In genomic region chr7:143015755-143016423, GRCm38 (mm10) we compare ENCODE assay signal across 9 mouse cellular contexts. TPM values are rescaled to one million over a fixed set of nuclear protein-coding genes. Genes with fewer than 3 reads are reported as not detected.
DNase-seq lines count a peak whose midpoint lies in the region; ATAC-seq and TF ChIP-seq lines count a peak whose summit lies in the region.
"Had no signal": no experiment of that assay in that cellular context is flagged by ENCODE, and none has a peak within 500 bp of the region (broad histone marks: within the 10 kb centered on the region; RNA-seq: fewer than 3 reads in every experiment).

No protein-coding gene starts in this region.

- no peaks in the 10 kb centered on the region for H3K79me2 ChIP-seq in MEL (ENCODE audit: control insufficient read depth, insufficient read depth, low read length, poor library complexity)

- H3K4me3 ChIP-seq in MEL (ENCODE audit: control insufficient read depth in 1 of 2, insufficient read depth in 1 of 2, low read depth in 2 of 2, low read length in 2 of 2), result no peak overlapping the region
- H3K4me3 ChIP-seq in intestine, postnatal 0 days (ENCODE audit: low read depth, low read length), result no peak overlapping the region
- H3K4me3 ChIP-seq in midbrain, embryonic 13.5 days (replicated peaks), result no peak overlapping the region
- H3K4me3 ChIP-seq: limb, embryonic 12.5 days had no signal

- peak overlapping the region; percentile 78 for H3K27ac ChIP-seq in MEL (ENCODE audit: control insufficient read depth, low read depth, low read length)
- H3K27ac ChIP-seq in intestine, postnatal 0 days (ENCODE audit: low read depth, low read length), result no peak overlapping the region; the same call in 1 of the 2 replicates
- H3K27ac ChIP-seq in midbrain, embryonic 13.5 days, result 0 out of 2 replicates have a peak overlapping the region, but pooled peaks have one; percentile 7
- H3K27ac ChIP-seq: limb, embryonic 12.5 days had no signal

- 23% methylated on average over 1 of the region's 1 CpGs for WGBS in intestine, postnatal 0 days
- WGBS in midbrain, embryonic 13.5 days, result 0% methylated on average over 1 of the region's 1 CpGs

- H3K4me2 ChIP-seq in intestine, postnatal 0 days (replicated peaks; ENCODE audit: low read depth), result no peak overlapping the region
- H3K4me2 ChIP-seq in midbrain, embryonic 13.5 days (replicated peaks), result no peak overlapping the region
- H3K4me2 ChIP-seq: limb, embryonic 12.5 days had no signal

- TF ChIP-seq EP300 in MEL (IDR thresholded peaks at IDR 0.05; ENCODE audit: low read depth in 1 of 2, low read length in 2 of 2), result peak; percentile 64 to 80

- intact Hi-C loops in left cerebral cortex, postnatal 10 days (cut with DNase I), result no loop called here

- no peaks in the 10 kb centered on the region for H3K9me3 ChIP-seq in MEL (replicated peaks; ENCODE audit: insufficient read depth, low read length)
- no peaks in the 10 kb centered on the region for H3K9me3 ChIP-seq in intestine, postnatal 0 days (ENCODE audit: control insufficient read depth)
- H3K9me3 ChIP-seq in midbrain, embryonic 13.5 days, result no peaks in the 10 kb centered on the region
- H3K9me3 ChIP-seq: limb, embryonic 12.5 days had no signal

- ATAC-seq in intestine, postnatal 0 days, result 0 out of 2 replicates have a peak, but pooled peaks have one; percentile 28
- peak; percentile 25; the same call in 1 of the 2 replicates for ATAC-seq in midbrain, embryonic 13.5 days

- no peak for TF ChIP-seq RAD21 in MEL (IDR thresholded peaks at IDR 0.05; ENCODE audit: low read depth, low read length)

- H3K4me1 ChIP-seq in MEL (ENCODE audit: control insufficient read depth in 1 of 2, insufficient read depth in 2 of 2, low read length in 2 of 2), result peaks cover 13 to 59% of the 10 kb centered on the region in 2 experiments
- peaks cover 12% of the 10 kb centered on the region; the same call in 1 of the 2 replicates for H3K4me1 ChIP-seq in intestine, postnatal 0 days (replicated peaks; ENCODE audit: control insufficient read depth, insufficient read depth, low read length)
- peaks cover 38% of the 10 kb centered on the region for H3K4me1 ChIP-seq in midbrain, embryonic 13.5 days (replicated peaks)

- no peaks in the 10 kb centered on the region for H3K27me3 ChIP-seq in MEL (ENCODE audit: control insufficient read depth in 1 of 2, insufficient read depth in 2 of 2, low read length in 2 of 2)
- no peaks in the 10 kb centered on the region for H3K27me3 ChIP-seq in intestine, postnatal 0 days (replicated peaks; ENCODE audit: control insufficient read depth, insufficient read depth, low read length)
- H3K27me3 ChIP-seq in midbrain, embryonic 13.5 days, result no peaks in the 10 kb centered on the region
- H3K27me3 ChIP-seq: limb, embryonic 12.5 days had no signal

- TF ChIP-seq CTCF in MEL (IDR thresholded peaks at IDR 0.05 in 2 of 3, conservative IDR thresholded peaks at IDR 0.05 in 1 of 3; ENCODE audit: control insufficient read depth in 1 of 3, insufficient read depth in 1 of 3, low read depth in 2 of 3, low read length in 3 of 3, poor library complexity in 1 of 3, severe bottlenecking in 1 of 3), result no peak
- TF ChIP-seq CTCF in intestine, postnatal 0 days (IDR thresholded peaks at IDR 0.05; ENCODE audit: low read depth), result no peak

- peak; percentile 88 for DNase-seq in MEL (ENCODE audit: low read depth, low spot score)
- DNase-seq in adrenal gland, postnatal 14 days, result peak; percentile 80
- DNase-seq in heart, adult 11 months, result peak; percentile 99
- DNase-seq in left cerebral cortex, postnatal 10 days (ENCODE audit: extremely low spot score in 1 of 2, low spot score in 2 of 2), result peak; percentile 43 to 79
- peak; percentile 45 for DNase-seq in urinary bladder, postnatal 25 days (ENCODE audit: low spot score)
- no peak for DNase-seq in natural killer cell, adult 2 months (ENCODE audit: low spot score in 2 of 2)

- TF ChIP-seq POLR2A in MEL (IDR thresholded peaks at IDR 0.05; ENCODE audit: control insufficient read depth in 1 of 2, insufficient read depth in 1 of 2, low read depth in 1 of 2, low read length in 2 of 2, poor library complexity in 1 of 2), result peak in 1 of 2 experiments; percentile 14; a peak in 1 of 4 replicates

- H3K36me3 ChIP-seq in MEL (ENCODE audit: control insufficient read depth in 1 of 2, insufficient read depth in 2 of 2, low read length in 2 of 2), result peaks cover 4 to 42% of the 10 kb centered on the region in 2 experiments; a peak in 3 of 4 replicates
- no peaks in the 10 kb centered on the region for H3K36me3 ChIP-seq in intestine, postnatal 0 days (ENCODE audit: control insufficient read depth, insufficient read depth)
- no peaks in the 10 kb centered on the region for H3K36me3 ChIP-seq in midbrain, embryonic 13.5 days
- H3K36me3 ChIP-seq: limb, embryonic 12.5 days had no signal

- H3K9ac ChIP-seq in MEL (ENCODE audit: control insufficient read depth, low read depth, low read length, poor library complexity, severe bottlenecking), result peak overlapping the region; percentile 48
- H3K9ac ChIP-seq in intestine, postnatal 0 days (ENCODE audit: low read depth, low read length), result no peak overlapping the region
- H3K9ac ChIP-seq in midbrain, embryonic 13.5 days (replicated peaks), result no peak overlapping the region
- H3K9ac ChIP-seq: limb, embryonic 12.5 days had no signal

TF ChIP-seq in MEL, 35 proteins besides CTCF, POLR2A, EP300 and RAD21 (continues in another document):
- TF ChIP-seq MAZ (IDR thresholded peaks at IDR 0.05; ENCODE audit: low read depth, low read length) (peak; percentile 77; the same call in 1 of the 2 replicates), ETS1 (IDR thresholded peaks at IDR 0.05; ENCODE audit: low read depth, low read length) (peak; percentile 83), SIN3A (IDR thresholded peaks at IDR 0.05; ENCODE audit: low read length) (peak; percentile 65; the same call in 1 of the 2 replicates), TBP (IDR thresholded peaks at IDR 0.05; ENCODE audit: low read depth, low read length) (0 out of 2 replicates have a peak, but pooled peaks have one; percentile 25), MYB (IDR thresholded peaks at IDR 0.05; ENCODE audit: low read depth, low read length) (no peak), ZKSCAN1 (IDR thresholded peaks at IDR 0.05; ENCODE audit: low read depth, low read length) (0 out of 2 replicates have a peak, but pooled peaks have one; percentile 3), TCF12 (IDR thresholded peaks at IDR 0.05; ENCODE audit: low read depth, low read length) (peak; percentile 64), GABPA (IDR thresholded peaks at IDR 0.05; ENCODE audit: low read depth, low read length) (no peak), CHD2 (IDR thresholded peaks at IDR 0.05; ENCODE audit: low read length) (peak; percentile 91), TAL1 (IDR thresholded peaks at IDR 0.05; ENCODE audit: low read length) (peak; percentile 7; the same call in 1 of the 2 replicates), BHLHE40 (IDR thresholded peaks at IDR 0.05; ENCODE audit: borderline replicate concordance, low read depth, low read length) (peak; percentile 75; the same call in 1 of the 2 replicates), MYC (IDR thresholded peaks at IDR 0.05; ENCODE audit: low read depth, low read length) (no peak), HCFC1 (IDR thresholded peaks at IDR 0.05; ENCODE audit: low read depth, low read length) (no peak), ZC3H11A (IDR thresholded peaks at IDR 0.05; ENCODE audit: low read depth, low read length) (0 out of 2 replicates have a peak, but pooled peaks have one; percentile 6), ZNF384 (IDR thresholded peaks at IDR 0.05; ENCODE audit: low read depth, low read length) (no peak), NRF1 (IDR thresholded peaks at IDR 0.05; ENCODE audit: insufficient read depth, low read depth, low read length, poor library complexity, severe bottlenecking) (no peak), USF2 (IDR thresholded peaks at IDR 0.05; ENCODE audit: borderline replicate concordance in 1 of 2, insufficient read depth in 1 of 2, low read depth in 1 of 2, low read length in 2 of 2) (no peak)

RNA-seq across cellular contexts. Expression of gene Tspan32, which starts 11.0 kb away (rescaled TPM):
- total RNA-seq in MEL (2012; rRNA removed), result 159 and 205 TPM in 2 replicates
- 100 to 1,000 TPM in 1 of 2 experiments, 10 to 100 TPM in 1; 53.5 to 212 TPM for polyA plus RNA-seq in MEL (2012; ENCODE audit: insufficient read depth in 1 of 2, insufficient read length in 2 of 2, low read depth in 1 of 2, low replicate concordance in 2 of 2, missing spikeins in 1 of 2)
- total RNA-seq in adrenal gland, postnatal 14 days (2021), result 2.0 and 8.6 TPM in 2 replicates
- 0.74 and 0.77 TPM in 2 replicates for polyA plus RNA-seq in intestine, postnatal 0 days (2015; fragmentation: Nextera tagmentation; extraction: Ambion mirVana)
- total RNA-seq in left cerebral cortex, postnatal 10 days (2021), result under 1 TPM; 0.26 to 0.32 TPM
- polyA plus RNA-seq in midbrain, embryonic 13.5 days (2015; fragmentation: Nextera tagmentation; extraction: Ambion mirVana), result 0.50 and 0.72 TPM in 2 replicates

RNA-seq across cellular contexts. Expression of gene Cd81, which starts 36.6 kb away (rescaled TPM):
- 86.8 and 105 TPM in 2 replicates for total RNA-seq in MEL (2012; rRNA removed)
- polyA plus RNA-seq in MEL (2012; ENCODE audit: insufficient read depth in 1 of 2, insufficient read length in 2 of 2, low read depth in 1 of 2, low replicate concordance in 2 of 2, missing spikeins in 1 of 2), result 100 to 1,000 TPM in 1 of 2 experiments, not detected in 1; 133 TPM
- total RNA-seq in adrenal gland, postnatal 14 days (2021), result 536 and 561 TPM in 2 replicates
- polyA plus RNA-seq in intestine, postnatal 0 days (2015; fragmentation: Nextera tagmentation; extraction: Ambion mirVana), result 212 and 216 TPM in 2 replicates
- total RNA-seq in left cerebral cortex, postnatal 10 days (2021), result 100 to 1,000 TPM; 344 to 359 TPM
- polyA plus RNA-seq in midbrain, embryonic 13.5 days (2015; fragmentation: Nextera tagmentation; extraction: Ambion mirVana), result 248 and 257 TPM in 2 replicates

RNA-seq across cellular contexts. Expression of gene Ascl2, which starts 46.8 kb away (rescaled TPM):
- total RNA-seq in MEL (2012; rRNA removed), result not detected in 2 replicates
- not detected for polyA plus RNA-seq in MEL (2012; ENCODE audit: insufficient read depth in 1 of 2, insufficient read length in 2 of 2, low read depth in 1 of 2, low replicate concordance in 2 of 2, missing spikeins in 1 of 2)
- total RNA-seq in adrenal gland, postnatal 14 days (2021), result 0.45 TPM in 1 of 2 replicates, not detected in the other
- polyA plus RNA-seq in intestine, postnatal 0 days (2015; fragmentation: Nextera tagmentation; extraction: Ambion mirVana), result 5.4 and 6.8 TPM in 2 replicates
- total RNA-seq in left cerebral cortex, postnatal 10 days (2021), result under 1 TPM; 0.43 to 0.58 TPM
- 0.35 and 0.50 TPM in 2 replicates for polyA plus RNA-seq in midbrain, embryonic 13.5 days (2015; fragmentation: Nextera tagmentation; extraction: Ambion mirVana)

RNA-seq across cellular contexts. Expression of gene Tssc4, which starts 53.2 kb away (rescaled TPM):
- total RNA-seq in MEL (2012; rRNA removed), result 63.9 and 76.9 TPM in 2 replicates
- 10 to 100 TPM in 1 of 2 experiments, not detected in 1; 75.6 TPM for polyA plus RNA-seq in MEL (2012; ENCODE audit: insufficient read depth in 1 of 2, insufficient read length in 2 of 2, low read depth in 1 of 2, low replicate concordance in 2 of 2, missing spikeins in 1 of 2)
- 32.2 and 33.3 TPM in 2 replicates for total RNA-seq in adrenal gland, postnatal 14 days (2021)
- 32.8 and 34.0 TPM in 2 replicates for polyA plus RNA-seq in intestine, postnatal 0 days (2015; fragmentation: Nextera tagmentation; extraction: Ambion mirVana)
- total RNA-seq in left cerebral cortex, postnatal 10 days (2021), result 10 to 100 TPM; 43.9 to 45.2 TPM
- polyA plus RNA-seq in midbrain, embryonic 13.5 days (2015; fragmentation: Nextera tagmentation; extraction: Ambion mirVana), result 102 and 104 TPM in 2 replicates

Comparison
In these comparisons a context has a peak if more than half of its experiments do, and no peak if none do; other contexts are left out.
1. DNase-seq: peak in MEL (single experiment), adrenal gland, postnatal 14 days (single experiment), heart, adult 11 months (single experiment), left cerebral cortex, postnatal 10 days (2 of 2) and urinary bladder, postnatal 25 days (single experiment); none in natural killer cell, adult 2 months (0 of 2).
2. RNA of gene Tspan32, which starts 11.0 kb away (total RNA-seq): 159 to 205 TPM in MEL; 2.0 to 8.6 TPM in adrenal gland, postnatal 14 days and 0.26 to 0.32 TPM in left cerebral cortex, postnatal 10 days; every median in the first group is over 10 times any median in the second.